ENCODE assay signal across 24 mouse cellular contexts in genomic region chr2:3776045-3776444, GRCm38 (mm10).
DNase-seq lines count a peak whose midpoint lies in the region; ATAC-seq and TF ChIP-seq lines count a peak whose summit lies in the region.
"Had no signal": no experiment of that assay in that cellular context is flagged by ENCODE, and none has a peak within 500 bp of the region (broad histone marks: within the 10 kb centered on the region; RNA-seq: fewer than 3 reads in every experiment).

No protein-coding gene starts in this region.

- peak; percentile 42; the same call in 1 of the 2 replicates for ATAC-seq in liver, embryonic 11.5 days (replicated peaks; ENCODE audit: low FRiP score)
- peak; percentile 44; the same call in 1 of the 2 replicates for ATAC-seq in intestine, embryonic 15.5 days
- ATAC-seq in intestine, postnatal 0 days: peak; percentile 80
- ATAC-seq in hindbrain, embryonic 13.5 days (ENCODE audit: low FRiP score): no peak
- ATAC-seq: activated CD4-positive, CD25-positive, alpha-beta regulatory T cell, adult 4 months; CD4-positive, CD25-positive, alpha-beta regulatory T cell, adult 4 months; forebrain, embryonic 13.5 days; forebrain, embryonic 15.5 days; Patski had no signal

- H3K27ac ChIP-seq in liver, embryonic 11.5 days (ENCODE audit: low read depth, low read length): no peak overlapping the region
- no peak overlapping the region for H3K27ac ChIP-seq in intestine, embryonic 15.5 days
- no peak overlapping the region for H3K27ac ChIP-seq in intestine, postnatal 0 days (ENCODE audit: low read depth, low read length)
- H3K27ac ChIP-seq in hindbrain, embryonic 13.5 days: no peak overlapping the region
- H3K27ac ChIP-seq: embryonic facial prominence, embryonic 10.5 days; embryonic facial prominence, embryonic 12.5 days; forebrain, embryonic 13.5 days; forebrain, embryonic 15.5 days had no signal

- H3K4me3 ChIP-seq in liver, embryonic 11.5 days (ENCODE audit: low read depth, low read length): no peak overlapping the region
- no peak overlapping the region for H3K4me3 ChIP-seq in intestine, embryonic 15.5 days (replicated peaks)
- H3K4me3 ChIP-seq in intestine, postnatal 0 days (ENCODE audit: low read depth, low read length): no peak overlapping the region
- H3K4me3 ChIP-seq in hindbrain, embryonic 13.5 days: no peak overlapping the region
- H3K4me3 ChIP-seq: embryonic facial prominence, embryonic 10.5 days; embryonic facial prominence, embryonic 12.5 days; forebrain, embryonic 13.5 days; forebrain, embryonic 15.5 days had no signal

- no peak overlapping the region for H3K9ac ChIP-seq in liver, embryonic 11.5 days (ENCODE audit: low read depth, low read length)
- no peak overlapping the region for H3K9ac ChIP-seq in intestine, embryonic 15.5 days
- no peak overlapping the region for H3K9ac ChIP-seq in intestine, postnatal 0 days (ENCODE audit: low read depth, low read length)
- no peak overlapping the region for H3K9ac ChIP-seq in hindbrain, embryonic 13.5 days
- H3K9ac ChIP-seq: embryonic facial prominence, embryonic 12.5 days; forebrain, embryonic 13.5 days; forebrain, embryonic 15.5 days had no signal

- H3K36me3 ChIP-seq in liver, embryonic 11.5 days (ENCODE audit: control insufficient read depth, insufficient read depth, low read length): no peaks in the 10 kb centered on the region; the same call in 1 of the 2 replicates
- peaks cover 4% of the 10 kb centered on the region; the same call in 1 of the 2 replicates for H3K36me3 ChIP-seq in intestine, embryonic 15.5 days
- H3K36me3 ChIP-seq in intestine, postnatal 0 days (ENCODE audit: control insufficient read depth, insufficient read depth): peaks cover 14% of the 10 kb centered on the region; the same call in 1 of the 2 replicates
- H3K36me3 ChIP-seq in hindbrain, embryonic 13.5 days: peaks cover 33% of the 10 kb centered on the region

- no peak for DNase-seq in liver, embryonic 11.5 days (ENCODE audit: low spot score)
- DNase-seq in liver: no peak
- no peak for DNase-seq in left cerebral cortex, adult 9 months (ENCODE audit: low spot score in 2 of 2)
- DNase-seq: adrenal gland, adult 8-10 months; adrenal gland, postnatal 14 days; adrenal gland, postnatal 36 days; B cell, adult 2 months; cerebellum, adult 11-12 months; cerebellum, adult 2 months; cerebellum, adult 9-10 months; cerebellum, postnatal 10 days; cerebellum, postnatal 25 days had no signal

- peaks cover 10% of the 10 kb centered on the region; the same call in 1 of the 2 replicates for H3K4me1 ChIP-seq in liver, embryonic 11.5 days (replicated peaks; ENCODE audit: control insufficient read depth, insufficient read depth, low read length)
- 0 out of 2 replicates have a peak, but pooled peaks cover 3% of the 10 kb centered on the region for H3K4me1 ChIP-seq in intestine, embryonic 15.5 days (replicated peaks)
- H3K4me1 ChIP-seq in intestine, postnatal 0 days (replicated peaks; ENCODE audit: control insufficient read depth, insufficient read depth, low read length): no peaks in the 10 kb centered on the region
- no peaks in the 10 kb centered on the region for H3K4me1 ChIP-seq in hindbrain, embryonic 13.5 days (replicated peaks)
- H3K4me1 ChIP-seq: embryonic facial prominence, embryonic 10.5 days; embryonic facial prominence, embryonic 12.5 days had no signal

- H3K4me2 ChIP-seq in liver, embryonic 11.5 days: no peak overlapping the region
- no peak overlapping the region for H3K4me2 ChIP-seq in intestine, embryonic 15.5 days (replicated peaks)
- no peak overlapping the region for H3K4me2 ChIP-seq in intestine, postnatal 0 days (replicated peaks; ENCODE audit: low read depth)
- no peak overlapping the region for H3K4me2 ChIP-seq in hindbrain, embryonic 13.5 days
- H3K4me2 ChIP-seq: embryonic facial prominence, embryonic 12.5 days; forebrain, embryonic 13.5 days; forebrain, embryonic 15.5 days had no signal

- no peak for TF ChIP-seq CTCF in intestine, postnatal 0 days (IDR thresholded peaks at IDR 0.05; ENCODE audit: low read depth)

- H3K27me3 ChIP-seq in liver, embryonic 11.5 days (replicated peaks; ENCODE audit: control insufficient read depth, insufficient read depth, low read length): no peaks in the 10 kb centered on the region
- H3K27me3 ChIP-seq in intestine, embryonic 15.5 days (replicated peaks): no peaks in the 10 kb centered on the region
- no peaks in the 10 kb centered on the region for H3K27me3 ChIP-seq in intestine, postnatal 0 days (replicated peaks; ENCODE audit: control insufficient read depth, insufficient read depth, low read length)
- no peaks in the 10 kb centered on the region for H3K27me3 ChIP-seq in hindbrain, embryonic 13.5 days
- H3K27me3 ChIP-seq: CH12.LX; embryonic facial prominence, embryonic 12.5 days; forebrain, embryonic 13.5 days; forebrain, embryonic 15.5 days; Patski had no signal

- H3K9me3 ChIP-seq in liver, embryonic 11.5 days (ENCODE audit: control insufficient read depth, low read length): no peaks in the 10 kb centered on the region
- H3K9me3 ChIP-seq in intestine, embryonic 15.5 days: no peaks in the 10 kb centered on the region
- H3K9me3 ChIP-seq in intestine, postnatal 0 days (ENCODE audit: control insufficient read depth): no peaks in the 10 kb centered on the region
- no peaks in the 10 kb centered on the region for H3K9me3 ChIP-seq in hindbrain, embryonic 13.5 days
- H3K9me3 ChIP-seq: embryonic facial prominence, embryonic 10.5 days; embryonic facial prominence, embryonic 12.5 days; forebrain, embryonic 13.5 days; forebrain, embryonic 15.5 days; G1E had no signal
